Mouse (Mus musculus): ENCODE data around the gene Prss56. TPM values are rescaled to one million over a fixed set of nuclear protein-coding genes. Genes with fewer than 3 reads are reported as not detected.

Prss56 gene
- polyA plus RNA-seq, 1 experiment from 2014 or later = 0.07 TPM

- Histone ChIP-seq H3K27ac (no peak overlapping the region), H3K36me3 (ENCODE audit: insufficient read depth, low read length) (no peaks in the 10 kb centered on the region), H3K4me2 (ENCODE audit: low read length) (peak overlapping the region; percentile 55), H3K27me3 (ENCODE audit: insufficient read depth, low read length) (peaks cover 72% of the 10 kb centered on the region), H3K4me3 (replicated peaks; ENCODE audit: low read depth, low read length) (peak overlapping the region; percentile 32), H3K9me3 (replicated peaks; ENCODE audit: low read length) (no peaks in the 10 kb centered on the region), H3K4me1 (replicated peaks; ENCODE audit: insufficient read depth, low read length) (no peaks in the 10 kb centered on the region; the same call in 1 of the 2 replicates), H3K9ac (ENCODE audit: low read depth, low read length) (no peak overlapping the region)
- TF ChIP-seq CTCF (IDR thresholded peaks at IDR 0.05; ENCODE audit: low read depth) = no peak
- ATAC-seq (replicated peaks; ENCODE audit: low FRiP score, low read depth) (no peak), DNase-seq (ENCODE audit: low spot score) (no peak)
- 1% methylated on average over 71 of the region's 72 CpGs for whole genome bisulfite sequencing
Measured at GRCm38 (mm10) chr1:87153776-87154500, 29.2 kb upstream of the Prss56 start.

- Histone ChIP-seq H3K4me1 (replicated peaks; ENCODE audit: insufficient read depth, low read length) (no peaks in the 10 kb centered on the region; the same call in 1 of the 2 replicates), H3K9ac (ENCODE audit: low read depth, low read length) (no peak overlapping the region), H3K36me3 (ENCODE audit: insufficient read depth, low read length) (no peaks in the 10 kb centered on the region), H3K4me3 (replicated peaks; ENCODE audit: low read depth, low read length) (peak overlapping the region; percentile 32), H3K27me3 (ENCODE audit: insufficient read depth, low read length) (peaks cover 72% of the 10 kb centered on the region), H3K27ac (no peak overlapping the region), H3K9me3 (replicated peaks; ENCODE audit: low read length) (no peaks in the 10 kb centered on the region), H3K4me2 (ENCODE audit: low read length) (peak overlapping the region; percentile 55)
- ATAC-seq (replicated peaks; ENCODE audit: low FRiP score, low read depth) = no peak
- TF ChIP-seq CTCF (IDR thresholded peaks at IDR 0.05; ENCODE audit: low read depth) = no peak
- no peak for DNase-seq (ENCODE audit: low spot score)
- 1% methylated on average over 58 of the region's 58 CpGs for WGBS
Measured at GRCm38 (mm10) chr1:87154501-87155120, 28.5 kb upstream of the Prss56 start.

GRCm38 (mm10) chr1:87155531-87156198 is 27.4 kb upstream of the Prss56 start:
- H3K4me3 ChIP-seq (replicated peaks; ENCODE audit: low read depth, low read length) = peak overlapping the region; percentile 31
- ATAC-seq (replicated peaks; ENCODE audit: low FRiP score, low read depth) = no peak

DNA sequence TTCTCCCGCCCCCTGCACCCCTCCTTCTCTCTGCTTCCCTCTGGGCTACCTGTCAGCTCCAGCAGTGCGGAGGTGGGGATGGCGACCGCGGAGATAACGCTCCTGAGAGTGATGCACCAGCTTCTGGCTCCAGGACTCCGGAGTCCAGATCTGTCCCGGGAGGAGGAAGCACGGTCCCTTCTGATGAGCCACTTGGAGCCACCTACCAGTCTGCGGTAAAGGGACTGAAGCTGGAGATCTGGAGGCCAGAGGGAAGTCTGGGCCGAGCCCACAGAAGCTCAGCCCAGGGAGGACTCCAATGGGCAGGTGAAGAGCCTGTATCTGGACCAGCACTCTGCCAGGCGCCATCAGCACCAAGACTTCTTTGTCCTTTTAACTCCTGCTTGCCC is 26.9 kb upstream of the Prss56 start, which contains the start of gene Ecel1:
Ecel1 (minus strand) TSS at position 323 of the 389 bp plus-strand sequence.
- Histone ChIP-seq H3K4me3 (replicated peaks; ENCODE audit: low read depth, low read length) (peak within 1 kb of the TSS; percentile 31), H3K27ac (no peak within 1 kb of the TSS), H3K4me1 (replicated peaks; ENCODE audit: insufficient read depth, low read length) (no peaks in the 10 kb centered on the region; the same call in 1 of the 2 replicates), H3K36me3 (ENCODE audit: insufficient read depth, low read length) (no peaks in the 10 kb centered on the region), H3K9me3 (replicated peaks; ENCODE audit: low read length) (no peaks in the 10 kb centered on the region), H3K4me2 (ENCODE audit: low read length) (peak within 1 kb of the TSS; percentile 61), H3K27me3 (ENCODE audit: insufficient read depth, low read length) (peaks cover 72% of the 10 kb centered on the region), H3K9ac (ENCODE audit: low read depth, low read length) (no peak within 1 kb of the TSS)
- no peak for DNase-seq (ENCODE audit: low spot score)
- 5% methylated on average over 11 of the region's 12 CpGs for WGBS
- no peak for ATAC-seq (replicated peaks; ENCODE audit: low FRiP score, low read depth)
- no peak for TF ChIP-seq CTCF (IDR thresholded peaks at IDR 0.05; ENCODE audit: low read depth)

More at GRCm38 (mm10) chr1:87155531-87156198, 27.4 kb upstream of the Prss56 start:
- H3K36me3 ChIP-seq (ENCODE audit: insufficient read depth, low read length) = no peaks in the 10 kb centered on the region
- H3K9ac ChIP-seq (ENCODE audit: low read depth, low read length) = no peak overlapping the region
- DNase-seq (ENCODE audit: low spot score) = no peak
- TF ChIP-seq CTCF (IDR thresholded peaks at IDR 0.05; ENCODE audit: low read depth) = no peak
- peak overlapping the region; percentile 61 for H3K4me2 ChIP-seq (ENCODE audit: low read length)
- under 1% methylated on average over 50 of the region's 56 CpGs for WGBS
- peaks cover 72% of the 10 kb centered on the region for H3K27me3 ChIP-seq (ENCODE audit: insufficient read depth, low read length)
- no peaks in the 10 kb centered on the region for H3K9me3 ChIP-seq (replicated peaks; ENCODE audit: low read length)
- H3K27ac ChIP-seq = no peak overlapping the region
- H3K4me1 ChIP-seq (replicated peaks; ENCODE audit: insufficient read depth, low read length) = no peaks in the 10 kb centered on the region; the same call in 1 of the 2 replicates

- no peak for ATAC-seq (replicated peaks; ENCODE audit: low FRiP score, low read depth)
- H3K27me3 ChIP-seq (ENCODE audit: insufficient read depth, low read length) = peaks cover 43% of the 10 kb centered on the region
Measured at GRCm38 (mm10) chr1:87159396-87159795, 23.7 kb upstream of the Prss56 start.

GRCm38 (mm10) chr1:87164164-87164795 is 18.8 kb upstream of the Prss56 start:
- WGBS = 17% methylated on average over 11 of the region's 11 CpGs
- Histone ChIP-seq H3K27me3 (ENCODE audit: insufficient read depth, low read length) (0 out of 2 replicates have a peak, but pooled peaks cover 3% of the 10 kb centered on the region), H3K27ac (no peak overlapping the region), H3K4me2 (ENCODE audit: low read length) (no peak overlapping the region), H3K36me3 (ENCODE audit: insufficient read depth, low read length) (no peaks in the 10 kb centered on the region), H3K9me3 (replicated peaks; ENCODE audit: low read length) (no peaks in the 10 kb centered on the region), H3K4me3 (replicated peaks; ENCODE audit: low read depth, low read length) (no peak overlapping the region), H3K9ac (ENCODE audit: low read depth, low read length) (no peak overlapping the region), H3K4me1 (replicated peaks; ENCODE audit: insufficient read depth, low read length) (no peaks in the 10 kb centered on the region)
- DNase-seq (ENCODE audit: low spot score) (no peak), ATAC-seq (replicated peaks; ENCODE audit: low FRiP score, low read depth) (peak; percentile 33; the same call in 1 of the 2 replicates)
- no peak for TF ChIP-seq CTCF (IDR thresholded peaks at IDR 0.05; ENCODE audit: low read depth)

More at GRCm38 (mm10) chr1:87159396-87159795, 23.7 kb upstream of the Prss56 start:
- WGBS = 83% methylated on average over 3 of the region's 3 CpGs
- no peak overlapping the region for H3K9ac ChIP-seq (ENCODE audit: low read depth, low read length)
- H3K36me3 ChIP-seq (ENCODE audit: insufficient read depth, low read length) = no peaks in the 10 kb centered on the region
- TF ChIP-seq CTCF (IDR thresholded peaks at IDR 0.05; ENCODE audit: low read depth) = no peak
- H3K9me3 ChIP-seq (replicated peaks; ENCODE audit: low read length) = no peaks in the 10 kb centered on the region
- no peak for DNase-seq (ENCODE audit: low spot score)
- no peak overlapping the region for H3K4me3 ChIP-seq (replicated peaks; ENCODE audit: low read depth, low read length)
- no peak overlapping the region for H3K27ac ChIP-seq
- no peaks in the 10 kb centered on the region; the same call in 1 of the 2 replicates for H3K4me1 ChIP-seq (replicated peaks; ENCODE audit: insufficient read depth, low read length)
- H3K4me2 ChIP-seq (ENCODE audit: low read length) = no peak overlapping the region

Measured in kidney, postnatal 0 days (tissue).